Mouse (Mus musculus): ENCODE data around the gene Rpl13a.

DNA sequence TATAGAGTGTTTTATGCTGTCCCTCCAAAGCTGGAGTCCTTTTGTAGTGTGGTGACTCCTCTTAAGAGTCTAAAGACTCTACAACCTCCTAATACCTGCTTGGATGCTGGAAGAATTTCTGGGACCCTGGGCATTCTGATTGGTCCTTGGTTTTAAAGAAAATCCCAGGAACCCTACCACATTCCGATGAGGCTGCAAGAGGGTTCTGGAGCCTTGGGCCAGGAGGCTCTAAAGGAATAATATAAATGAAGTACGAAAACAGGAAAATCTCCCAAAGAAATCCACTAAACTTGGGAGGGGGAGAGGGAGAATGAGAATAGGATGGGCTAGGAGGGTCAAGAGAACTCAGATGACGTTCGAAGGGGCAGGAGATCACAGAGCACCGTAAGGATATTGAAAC is 25.0 kb upstream of the Rpl13a start:
- TF ChIP-seq CTCF (IDR thresholded peaks at IDR 0.05; ENCODE audit: extremely low read depth, insufficient read length, insufficient replicate concordance, low read depth, low read length): no peak
- TF ChIP-seq POLR2A (IDR thresholded peaks at IDR 0.05; ENCODE audit: low read depth, low read length): no peak
